ENCODE assay signal across 8 mouse cellular contexts in genomic region chr7:45433835-45434202, GRCm38 (mm10). TPM values are rescaled to one million over a fixed set of nuclear protein-coding genes. Genes with fewer than 3 reads are reported as not detected.
A peak's percentile ranks its signal among the peaks of the same experiment; 100 is the strongest.
DNase-seq lines count a peak whose midpoint lies in the region; ATAC-seq and TF ChIP-seq lines count a peak whose summit lies in the region.

No protein-coding gene starts in this region.

- H3K27ac ChIP-seq in lung, embryonic 16.5 days (ENCODE audit: low read length) = peak overlapping the region; percentile 86
- 0 out of 2 replicates have a peak overlapping the region, but pooled peaks have one; percentile 3 for H3K27ac ChIP-seq in limb, embryonic 11.5 days (replicated peaks; ENCODE audit: low read depth, low read length)
- H3K27ac ChIP-seq in olfactory bulb, adult 2 months (ENCODE audit: insufficient read depth, low read depth, low read length) = no peak overlapping the region

- peaks cover 8% of the 10 kb centered on the region; the same call in 1 of the 2 replicates for H3K36me3 ChIP-seq in lung, embryonic 16.5 days (ENCODE audit: control insufficient read depth, insufficient read depth, low read length)
- peaks cover 41% of the 10 kb centered on the region for H3K36me3 ChIP-seq in erythroblast, embryonic 14.5 days (ENCODE audit: control insufficient read depth)
- H3K36me3 ChIP-seq in limb, embryonic 11.5 days (ENCODE audit: control insufficient read depth, insufficient read depth, low read length) = peaks cover 6% of the 10 kb centered on the region

- peak overlapping the region; percentile 87 for H3K4me2 ChIP-seq in lung, embryonic 16.5 days (ENCODE audit: low read depth, low read length)
- peak overlapping the region; percentile 92 for H3K4me2 ChIP-seq in limb, embryonic 11.5 days (ENCODE audit: low read depth, severe bottlenecking)

- no peak for ATAC-seq in lung, embryonic 16.5 days (ENCODE audit: low read depth)
- no peak for ATAC-seq in limb, embryonic 11.5 days (ENCODE audit: insufficient number of reproducible peaks, low FRiP score, low TSS enrichment, low read depth)

- H3K4me1 ChIP-seq in lung, embryonic 16.5 days (replicated peaks; ENCODE audit: control insufficient read depth, insufficient read depth, low read length) = peaks cover 33% of the 10 kb centered on the region
- H3K4me1 ChIP-seq in erythroblast, embryonic 14.5 days (ENCODE audit: control insufficient read depth) = peaks cover 53% of the 10 kb centered on the region
- H3K4me1 ChIP-seq in limb, embryonic 11.5 days (ENCODE audit: control insufficient read depth, insufficient read depth, low read length) = peaks cover 36% of the 10 kb centered on the region
- H3K4me1 ChIP-seq in olfactory bulb, adult 2 months (ENCODE audit: control insufficient read depth, insufficient read depth, low read length) = peaks cover 25% of the 10 kb centered on the region

- H3K4me3 ChIP-seq in lung, embryonic 16.5 days (ENCODE audit: low read length) = peak overlapping the region; percentile 88
- peak overlapping the region; percentile 85 for H3K4me3 ChIP-seq in erythroblast, embryonic 14.5 days (replicated peaks)
- H3K4me3 ChIP-seq in limb, embryonic 11.5 days (ENCODE audit: low read depth, low read length) = peak overlapping the region; percentile 82
- H3K4me3 ChIP-seq in olfactory bulb, adult 2 months (ENCODE audit: insufficient read depth, low read depth, low read length) = peak overlapping the region; percentile 68

- peak overlapping the region; percentile 87 for H3K9ac ChIP-seq in lung, embryonic 16.5 days (ENCODE audit: low read length)
- peak overlapping the region; percentile 55 for H3K9ac ChIP-seq in limb, embryonic 11.5 days (ENCODE audit: low read length)

- TF ChIP-seq POLR2A in olfactory bulb, adult 2 months (IDR thresholded peaks at IDR 0.05; ENCODE audit: insufficient read depth, low read depth, low read length) = no peak

- no peaks in the 10 kb centered on the region for H3K9me3 ChIP-seq in lung, embryonic 16.5 days (ENCODE audit: control insufficient read depth, low read length)
- H3K9me3 ChIP-seq in erythroblast, embryonic 14.5 days (ENCODE audit: control insufficient read depth, low read length) = no peaks in the 10 kb centered on the region
- no peaks in the 10 kb centered on the region for H3K9me3 ChIP-seq in limb, embryonic 11.5 days (ENCODE audit: control insufficient read depth, low read length)

- no peak for TF ChIP-seq CTCF in olfactory bulb, adult 2 months (IDR thresholded peaks at IDR 0.05; ENCODE audit: insufficient read depth, low read depth, low read length)

- DNase-seq in lung, postnatal 4 days = no peak
- no peak for DNase-seq in limb, embryonic 11.5 days (ENCODE audit: low spot score)
- DNase-seq in spleen, postnatal 10 days (ENCODE audit: low spot score in 2 of 2) = no peak
- no peak for DNase-seq in right cerebral cortex, adult 18-20 months
- DNase-seq in kidney, adult 11 months = no peak

- under 1% methylated on average over 7 of the region's 7 CpGs for WGBS in lung, embryonic 16.5 days
- 2% methylated on average over 7 of the region's 7 CpGs for WGBS in limb, embryonic 11.5 days
- WGBS in olfactory bulb, adult 2 months = 3% methylated on average over 7 of the region's 7 CpGs

- no peaks in the 10 kb centered on the region for H3K27me3 ChIP-seq in lung, embryonic 16.5 days (ENCODE audit: control insufficient read depth, insufficient read depth, low read depth, low read length)
- H3K27me3 ChIP-seq in erythroblast, embryonic 14.5 days (ENCODE audit: control insufficient read depth) = peaks cover 11% of the 10 kb centered on the region
- no peaks in the 10 kb centered on the region for H3K27me3 ChIP-seq in limb, embryonic 11.5 days (ENCODE audit: control insufficient read depth, insufficient read depth, low read length)

RNA-seq across cellular contexts. Expression of gene Gys1, which starts 0.8 kb away (rescaled TPM):
- polyA plus RNA-seq in lung, embryonic 16.5 days (2015; fragmentation: Nextera tagmentation; extraction: Ambion mirVana) = 53.8 and 54.1 TPM in 2 replicates
- polyA plus RNA-seq in erythroblast, embryonic 14.5 days (2012) = 0.09 and 0.12 TPM in 2 replicates
- 39.1 and 41.8 TPM in 2 replicates for polyA plus RNA-seq in limb, embryonic 11.5 days (2014; fragmentation: Nextera tagmentation; extraction: Ambion mirVana)
- not detected in 2 replicates for polyA plus RNA-seq in olfactory bulb, adult 2 months (2012; ENCODE audit: insufficient read depth, insufficient read length, low replicate concordance, missing spikeins)

RNA-seq across cellular contexts. Expression of gene Ruvbl2, which starts 4.1 kb away (rescaled TPM):
- polyA plus RNA-seq in lung, embryonic 16.5 days (2015; fragmentation: Nextera tagmentation; extraction: Ambion mirVana) = 159 and 160 TPM in 2 replicates
- 15.2 and 15.3 TPM in 2 replicates for polyA plus RNA-seq in erythroblast, embryonic 14.5 days (2012)
- polyA plus RNA-seq in limb, embryonic 11.5 days (2014; fragmentation: Nextera tagmentation; extraction: Ambion mirVana) = 184 and 187 TPM in 2 replicates
- polyA plus RNA-seq in olfactory bulb, adult 2 months (2012; ENCODE audit: insufficient read depth, insufficient read length, low replicate concordance, missing spikeins) = not detected in 2 replicates

RNA-seq across cellular contexts. Expression of gene Lhb, which starts 13.2 kb away (rescaled TPM):
- polyA plus RNA-seq in lung, embryonic 16.5 days (2015; fragmentation: Nextera tagmentation; extraction: Ambion mirVana) = 2.3 and 3.3 TPM in 2 replicates
- not detected in 2 replicates for polyA plus RNA-seq in erythroblast, embryonic 14.5 days (2012)
- polyA plus RNA-seq in limb, embryonic 11.5 days (2014; fragmentation: Nextera tagmentation; extraction: Ambion mirVana) = not detected in 2 replicates
- not detected in 2 replicates for polyA plus RNA-seq in olfactory bulb, adult 2 months (2012; ENCODE audit: insufficient read depth, insufficient read length, low replicate concordance, missing spikeins)

RNA-seq across cellular contexts. Expression of gene Ntf5, which starts 20.3 kb away (rescaled TPM):
- 3.2 and 3.5 TPM in 2 replicates for polyA plus RNA-seq in lung, embryonic 16.5 days (2015; fragmentation: Nextera tagmentation; extraction: Ambion mirVana)
- not detected in 2 replicates for polyA plus RNA-seq in erythroblast, embryonic 14.5 days (2012)
- polyA plus RNA-seq in limb, embryonic 11.5 days (2014; fragmentation: Nextera tagmentation; extraction: Ambion mirVana) = 3.8 and 4.1 TPM in 2 replicates
- not detected in 2 replicates for polyA plus RNA-seq in olfactory bulb, adult 2 months (2012; ENCODE audit: insufficient read depth, insufficient read length, low replicate concordance, missing spikeins)

RNA-seq across cellular contexts. Expression of gene Ftl1, which starts 25.9 kb away (rescaled TPM):
- polyA plus RNA-seq in lung, embryonic 16.5 days (2015; fragmentation: Nextera tagmentation; extraction: Ambion mirVana) = 4,912 and 5,024 TPM in 2 replicates
- polyA plus RNA-seq in erythroblast, embryonic 14.5 days (2012) = 3,659 and 3,743 TPM in 2 replicates
- polyA plus RNA-seq in limb, embryonic 11.5 days (2014; fragmentation: Nextera tagmentation; extraction: Ambion mirVana) = 4,688 and 5,046 TPM in 2 replicates
- polyA plus RNA-seq in olfactory bulb, adult 2 months (2012; ENCODE audit: insufficient read depth, insufficient read length, low replicate concordance, missing spikeins) = 553 and 835 TPM in 2 replicates

Comparison
In these comparisons a context has a peak if more than half of its experiments do, and no peak if none do; other contexts are left out.
1. RNA of gene Gys1, which starts 0.8 kb away (polyA plus RNA-seq): 53.8 to 54.1 TPM in lung, embryonic 16.5 days and 39.1 to 41.8 TPM in limb, embryonic 11.5 days; 0.09 to 0.12 TPM in erythroblast, embryonic 14.5 days and not detected in olfactory bulb, adult 2 months; every median in the first group is over 10 times any median in the second.
2. RNA of gene Ruvbl2, which starts 4.1 kb away (polyA plus RNA-seq): 184 to 187 TPM in limb, embryonic 11.5 days, 159 to 160 TPM in lung, embryonic 16.5 days and 15.2 to 15.3 TPM in erythroblast, embryonic 14.5 days; not detected in olfactory bulb, adult 2 months; every median in the first group is over 10 times any median in the second.
3. Peak in every context shown above with its lines, with median percentiles within 50 percentile points of each other: H3K4me3 ChIP-seq.